Mouse (Mus musculus) heart, embryonic 13.5 days (tissue): ENCODE measurements around the gene Adora2a. TPM values are rescaled to one million over a fixed set of nuclear protein-coding genes. Genes with fewer than 3 reads are reported as not detected.

ENCODE experiments used
- ATAC-seq: fragments of 200-750 bp; cut with Nextera tagmentation; 2 replicates; pipeline ENCODE4 v1.8.0; 2017; ENCODE audit warnings: moderate TSS enrichment; ENCODE audit not compliant: insufficient number of reproducible peaks, low FRiP score, low TSS enrichment; ENCODE audit errors: extremely low read depth
- H3K27ac ChIP-seq: fragments of 300-500 bp; sonication (generic); replicated peaks from 2 replicates; pipeline ENCODE4 v1.5.1; 2015; ENCODE audit warnings: moderate library complexity, mild to moderate bottlenecking, inconsistent platforms
- H3K27me3 ChIP-seq: fragments of 300-500 bp; sonication (generic); replicated peaks from 2 replicates; pipeline ENCODE4 v1.6.1; 2015; ENCODE audit warnings: mild to moderate bottlenecking, inconsistent platforms
- H3K36me3 ChIP-seq: fragments of 300-500 bp; sonication (generic); 2 replicates; pipeline ENCODE4 v1.6.1; 2015; ENCODE audit warnings: mild to moderate bottlenecking, inconsistent platforms
- H3K4me1 ChIP-seq: fragments of 300-500 bp; sonication (generic); 2 replicates; pipeline ENCODE4 v1.6.1; 2015; ENCODE audit warnings: inconsistent platforms
- H3K4me2 ChIP-seq: fragments of 300-500 bp; sonication (generic); 2 replicates; pipeline ENCODE4 v1.6.1; 2015; ENCODE audit warnings: inconsistent platforms, mild to moderate bottlenecking, moderate library complexity
- H3K4me3 ChIP-seq: fragments of 300-500 bp; sonication (generic); 2 replicates; pipeline ENCODE4 v1.5.1; 2015; ENCODE audit warnings: moderate library complexity, mild to moderate bottlenecking, inconsistent platforms
- H3K9ac ChIP-seq: fragments of 300-500 bp; sonication (generic); 2 replicates; pipeline ENCODE4 v1.6.1; 2015; ENCODE audit warnings: inconsistent platforms, mild to moderate bottlenecking, moderate library complexity
- H3K9me3 ChIP-seq: fragments of 300-500 bp; sonication (generic); 2 replicates; pipeline ENCODE4 v1.6.1; 2016; ENCODE audit warnings: inconsistent platforms
- WGBS: fragments of 180-500 bp; shearing (Covaris S2); methylation state at CpG from one replicate; pipeline ENCODE4 v1.1.7; 2015; ENCODE audit warnings: mixed read lengths; 5-methylcytosine and 5-hydroxymethylcytosine counted together
- polyA plus RNA-seq: library from polyadenylated mRNA; unstranded; fragments of >200 nt; fragmentation: Nextera tagmentation; extraction: Ambion mirVana; gene quantifications from 2 replicates; pipeline ENCODE4 v1.2.1, GENCODE M21; 2015

Adora2a gene
- polyA plus RNA-seq, 1 experiment from 2014 or later, result 3.4 TPM

DNA sequence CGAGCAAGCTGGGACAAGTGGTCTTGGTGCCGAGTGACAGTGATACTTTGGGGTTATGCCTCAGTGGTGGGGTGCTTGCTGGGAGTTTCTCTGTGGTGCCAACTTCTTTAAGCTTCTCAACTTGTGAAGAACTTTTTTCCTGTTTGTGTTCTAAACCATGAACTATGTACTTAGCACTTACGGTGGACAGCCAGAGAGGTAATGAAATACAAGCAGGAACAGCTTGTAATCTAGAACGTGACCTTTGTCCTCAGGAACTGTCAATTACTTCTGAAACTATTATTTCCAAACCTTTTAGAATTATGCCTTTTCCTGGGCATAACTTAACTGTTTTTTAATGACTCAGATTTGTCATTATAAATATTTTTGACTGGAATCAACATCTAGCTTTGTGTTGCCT, 22.3 kb upstream of the Adora2a start:
- H3K4me1 ChIP-seq, result peaks cover 24% of the 10 kb centered on the region

DNA sequence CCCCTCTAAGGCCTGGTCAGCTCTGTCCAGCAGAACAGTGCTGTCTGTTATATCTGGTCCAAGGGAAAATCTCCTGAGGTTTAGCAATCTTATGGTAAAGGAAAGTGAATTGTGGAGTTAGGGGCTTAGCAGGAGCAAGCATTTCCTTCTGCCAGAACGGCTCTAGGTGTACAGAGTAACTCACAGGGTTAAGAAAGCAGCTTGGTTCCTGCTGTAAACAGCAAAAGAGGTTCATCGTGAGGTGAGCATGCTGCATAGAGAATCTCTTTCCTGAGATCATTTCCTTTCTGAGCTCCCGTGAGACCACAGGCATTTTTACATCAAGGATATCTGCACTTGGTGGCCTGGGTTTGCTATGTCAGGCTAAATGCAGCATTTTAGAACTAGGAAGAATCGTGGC, 21.8 kb upstream of the Adora2a start:
- peaks cover 62% of the 10 kb centered on the region for H3K36me3 ChIP-seq
- H3K4me2 ChIP-seq, result no peak overlapping the region
- H3K4me1 ChIP-seq, result peaks cover 29% of the 10 kb centered on the region
- 0 out of 2 replicates have a peak overlapping the region, but pooled peaks have one; percentile 22 for H3K27ac ChIP-seq
- H3K9ac ChIP-seq, result no peak overlapping the region; the same call in 1 of the 2 replicates
- 54% methylated on average over 4 of the region's 4 CpGs for whole genome bisulfite sequencing
- H3K9me3 ChIP-seq, result no peaks in the 10 kb centered on the region
- no peak overlapping the region for H3K4me3 ChIP-seq
- H3K27me3 ChIP-seq, result no peaks in the 10 kb centered on the region
- no peak for ATAC-seq

More for the DNA sequence above, 22.3 kb upstream of the Adora2a start:
- Histone ChIP-seq H3K27me3 (no peaks in the 10 kb centered on the region), H3K9me3 (no peaks in the 10 kb centered on the region), H3K4me2 (no peak overlapping the region), H3K9ac (no peak overlapping the region), H3K27ac (peak overlapping the region; percentile 12; the same call in 1 of the 2 replicates), H3K36me3 (peaks cover 66% of the 10 kb centered on the region), H3K4me3 (no peak overlapping the region)
- ATAC-seq, result no peak
- WGBS, result 49% methylated on average over 4 of the region's 4 CpGs

- WGBS, result 87% methylated on average over 5 of the region's 5 CpGs
- Histone ChIP-seq H3K36me3 (peaks cover 64% of the 10 kb centered on the region), H3K4me2 (no peak overlapping the region), H3K27ac (no peak overlapping the region), H3K9ac (no peak overlapping the region), H3K27me3 (no peaks in the 10 kb centered on the region), H3K4me1 (peaks cover 57% of the 10 kb centered on the region), H3K4me3 (no peak overlapping the region), H3K9me3 (no peaks in the 10 kb centered on the region)
- ATAC-seq, result no peak
Observed at GRCm38 (mm10) chr10:75298608-75299007, 18.1 kb upstream of the Adora2a start.

DNA sequence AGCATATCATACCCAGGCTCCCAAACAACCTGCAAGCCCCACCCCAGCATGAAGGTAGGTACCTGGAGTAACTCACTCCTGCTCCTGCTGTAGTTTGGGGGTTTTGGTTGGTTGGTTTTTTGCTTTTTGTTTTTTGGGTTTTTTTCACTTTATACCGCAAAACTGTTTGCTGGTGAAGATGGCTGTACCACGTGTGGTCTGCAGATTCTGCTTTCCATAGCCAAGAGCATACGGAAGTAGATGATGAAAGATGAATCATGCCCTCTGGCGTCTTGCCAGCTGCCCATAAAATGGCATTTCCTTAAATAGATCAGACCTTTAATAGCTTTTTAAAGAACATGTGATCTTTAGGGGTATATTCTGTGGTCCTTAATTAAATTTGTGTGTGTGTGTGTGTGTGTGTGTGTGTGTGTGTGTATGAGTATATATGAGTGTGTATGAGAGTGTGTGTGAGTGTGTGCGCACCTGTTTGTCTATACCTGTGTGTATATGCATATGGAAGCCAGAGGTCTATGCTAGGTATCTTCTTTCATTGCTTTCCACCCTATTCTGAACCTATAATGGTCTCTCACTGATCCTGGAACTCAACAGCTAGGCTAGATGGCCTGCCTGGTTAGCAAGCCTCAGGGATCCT, 16.8 kb upstream of the Adora2a start:
- Histone ChIP-seq H3K4me3 (no peak overlapping the region), H3K27me3 (no peaks in the 10 kb centered on the region), H3K36me3 (peaks cover 56% of the 10 kb centered on the region), H3K4me2 (no peak overlapping the region), H3K27ac (no peak overlapping the region; the same call in 1 of the 2 replicates), H3K9me3 (no peaks in the 10 kb centered on the region), H3K9ac (no peak overlapping the region), H3K4me1 (peaks cover 59% of the 10 kb centered on the region)
- WGBS, result 48% methylated on average over 5 of the region's 5 CpGs
- no peak for ATAC-seq

- peaks cover 59% of the 10 kb centered on the region for H3K4me1 ChIP-seq
- no peak overlapping the region for H3K4me2 ChIP-seq
- H3K9me3 ChIP-seq, result no peaks in the 10 kb centered on the region
- 83% methylated on average over 12 of the region's 12 CpGs for WGBS
- no peak overlapping the region for H3K4me3 ChIP-seq
- no peak overlapping the region for H3K9ac ChIP-seq
- H3K27ac ChIP-seq, result no peak overlapping the region
- ATAC-seq, result no peak
- H3K36me3 ChIP-seq, result peaks cover 49% of the 10 kb centered on the region
- no peaks in the 10 kb centered on the region for H3K27me3 ChIP-seq
Observed at GRCm38 (mm10) chr10:75301195-75301806, 15.4 kb upstream of the Adora2a start.

GRCm38 (mm10) chr10:75301937-75302336, 14.7 kb upstream of the Adora2a start:
- Histone ChIP-seq H3K27me3 (no peaks in the 10 kb centered on the region), H3K9ac (no peak overlapping the region), H3K4me2 (no peak overlapping the region), H3K9me3 (no peaks in the 10 kb centered on the region), H3K36me3 (peaks cover 50% of the 10 kb centered on the region), H3K4me3 (no peak overlapping the region), H3K4me1 (peaks cover 59% of the 10 kb centered on the region), H3K27ac (no peak overlapping the region)
- ATAC-seq, result no peak
- 52% methylated on average over 4 of the region's 4 CpGs for WGBS

DNA sequence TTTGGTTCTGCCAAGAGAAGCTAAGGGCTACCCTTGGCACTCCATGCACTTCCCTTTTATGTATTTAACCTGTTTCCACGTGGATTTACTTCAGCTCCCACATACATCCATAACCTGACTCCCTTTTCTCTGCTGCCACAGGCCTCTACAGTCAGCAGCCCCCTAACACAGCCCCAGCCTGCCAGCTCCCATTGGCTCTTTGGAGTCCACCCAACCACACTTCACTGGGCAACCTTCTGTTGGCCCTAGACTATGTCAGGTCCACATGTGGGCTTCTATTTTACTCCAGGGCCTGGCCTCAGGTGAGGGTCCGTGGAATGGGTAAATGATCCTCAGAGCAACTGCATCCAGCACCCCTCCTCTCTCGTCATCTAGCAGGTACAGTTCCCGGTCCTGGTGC, 14.1 kb upstream of the Adora2a start:
- 86% methylated on average over 4 of the region's 4 CpGs for WGBS
- H3K4me1 ChIP-seq, result peaks cover 59% of the 10 kb centered on the region
- ATAC-seq, result no peak
- no peaks in the 10 kb centered on the region for H3K9me3 ChIP-seq
- H3K27me3 ChIP-seq, result no peaks in the 10 kb centered on the region
- H3K36me3 ChIP-seq, result peaks cover 56% of the 10 kb centered on the region
- H3K9ac ChIP-seq, result no peak overlapping the region
- no peak overlapping the region for H3K4me2 ChIP-seq
- no peak overlapping the region for H3K4me3 ChIP-seq
- H3K27ac ChIP-seq, result peak overlapping the region; percentile 36; the same call in 1 of the 2 replicates

- no peak overlapping the region for H3K4me3 ChIP-seq
- H3K4me1 ChIP-seq, result peaks cover 59% of the 10 kb centered on the region
- H3K27ac ChIP-seq, result peak overlapping the region; percentile 76
- H3K4me2 ChIP-seq, result no peak overlapping the region
- H3K9me3 ChIP-seq, result no peaks in the 10 kb centered on the region
- ATAC-seq, result no peak
- H3K9ac ChIP-seq, result peak overlapping the region; percentile 52; the same call in 1 of the 2 replicates
- no peaks in the 10 kb centered on the region for H3K27me3 ChIP-seq
- peaks cover 62% of the 10 kb centered on the region for H3K36me3 ChIP-seq
- 66% methylated on average over 8 of the region's 8 CpGs for WGBS
Observed at GRCm38 (mm10) chr10:75303324-75304048, 13.2 kb upstream of the Adora2a start.

DNA sequence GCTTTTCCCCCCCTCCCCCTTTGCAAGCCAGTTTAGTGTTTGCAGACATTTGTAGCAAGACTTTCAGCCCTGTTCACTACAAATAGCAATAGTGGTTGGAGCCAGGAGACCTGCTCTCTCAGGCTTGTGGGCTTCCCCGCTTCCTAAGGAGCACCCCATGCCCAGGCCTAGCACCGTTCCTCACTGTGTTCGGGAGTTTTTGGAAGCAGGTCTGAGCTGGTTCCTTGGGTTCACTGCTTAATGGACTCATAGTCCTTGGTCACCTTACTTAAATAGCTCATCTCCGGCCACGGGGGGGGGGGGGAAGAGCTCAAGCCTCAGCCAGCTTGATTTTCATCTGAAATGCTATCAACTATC, 12.7 kb upstream of the Adora2a start:
- Histone ChIP-seq H3K27ac (peak overlapping the region; percentile 76), H3K36me3 (peaks cover 62% of the 10 kb centered on the region), H3K9me3 (no peaks in the 10 kb centered on the region), H3K9ac (peak overlapping the region; percentile 52; the same call in 1 of the 2 replicates), H3K4me2 (no peak overlapping the region), H3K27me3 (no peaks in the 10 kb centered on the region), H3K4me3 (no peak overlapping the region), H3K4me1 (peaks cover 65% of the 10 kb centered on the region)
- ATAC-seq, result no peak
- 72% methylated on average over 5 of the region's 5 CpGs for WGBS

GRCm38 (mm10) chr10:75304413-75304812, 12.3 kb upstream of the Adora2a start:
- Histone ChIP-seq H3K4me2 (no peak overlapping the region), H3K9me3 (no peaks in the 10 kb centered on the region), H3K36me3 (peaks cover 63% of the 10 kb centered on the region), H3K4me1 (peaks cover 65% of the 10 kb centered on the region), H3K27me3 (no peaks in the 10 kb centered on the region), H3K27ac (peak overlapping the region; percentile 76), H3K4me3 (no peak overlapping the region), H3K9ac (peak overlapping the region; percentile 52)
- WGBS, result 43% methylated on average over 6 of the region's 6 CpGs
- no peak for ATAC-seq

- no peak overlapping the region for H3K4me2 ChIP-seq
- H3K9ac ChIP-seq, result no peak overlapping the region
- no peaks in the 10 kb centered on the region for H3K9me3 ChIP-seq
- WGBS, result 84% methylated on average over 7 of the region's 7 CpGs
- peaks cover 48% of the 10 kb centered on the region for H3K4me1 ChIP-seq
- H3K27me3 ChIP-seq, result no peaks in the 10 kb centered on the region
- no peak overlapping the region for H3K27ac ChIP-seq
- no peak overlapping the region for H3K4me3 ChIP-seq
- no peak for ATAC-seq
- H3K36me3 ChIP-seq, result peaks cover 74% of the 10 kb centered on the region
Observed at GRCm38 (mm10) chr10:75307130-75307529, 9.5 kb upstream of the Adora2a start.
